Mouse (Mus musculus) adrenal gland (tissue): ENCODE measurements around the gene Gm43517.

Experiments used
- intact Hi-C: fragments of 180-260 bp; cut with DNase I; formaldehyde crosslinking; loops from one replicate; pipeline ENCODE4 v1.15.1; 2025

The Gm43517 gene

DNA sequence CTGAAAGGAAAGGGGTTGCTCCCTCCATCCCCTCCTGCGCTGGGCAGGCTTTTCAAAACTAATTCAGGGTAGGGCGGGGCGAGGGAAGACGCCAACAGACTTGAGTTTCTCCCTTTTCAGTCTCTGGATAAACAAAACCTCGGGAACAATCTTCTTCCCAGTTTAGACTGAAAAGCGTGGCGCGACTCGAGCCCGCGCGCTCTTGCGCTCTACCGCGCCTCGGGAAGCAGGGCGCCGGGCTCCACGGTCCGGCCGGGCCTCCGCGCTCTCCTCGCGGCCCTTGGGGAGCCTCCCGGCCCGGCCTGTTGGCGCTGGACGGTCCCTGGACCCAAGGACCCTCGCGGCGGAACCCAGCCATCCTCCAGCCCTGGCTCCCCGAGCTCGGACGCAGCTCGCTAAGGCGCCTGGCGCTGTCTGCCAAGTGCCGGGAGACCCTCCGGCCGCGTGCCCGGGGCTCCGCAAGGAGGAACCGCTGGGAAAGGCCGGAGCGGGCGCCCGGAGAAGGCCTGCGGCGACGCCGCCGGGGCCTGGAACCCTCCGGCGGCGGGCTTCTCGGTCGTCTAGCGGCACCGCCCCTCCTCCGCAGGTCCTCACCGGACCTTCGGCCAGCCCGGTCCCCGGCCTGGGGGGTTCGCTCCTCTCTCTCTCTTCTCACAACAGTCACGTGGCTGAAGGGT lies 16.3 kb downstream of the Gm43517 start:
- intact Hi-C loops = no loop called here

DNA sequence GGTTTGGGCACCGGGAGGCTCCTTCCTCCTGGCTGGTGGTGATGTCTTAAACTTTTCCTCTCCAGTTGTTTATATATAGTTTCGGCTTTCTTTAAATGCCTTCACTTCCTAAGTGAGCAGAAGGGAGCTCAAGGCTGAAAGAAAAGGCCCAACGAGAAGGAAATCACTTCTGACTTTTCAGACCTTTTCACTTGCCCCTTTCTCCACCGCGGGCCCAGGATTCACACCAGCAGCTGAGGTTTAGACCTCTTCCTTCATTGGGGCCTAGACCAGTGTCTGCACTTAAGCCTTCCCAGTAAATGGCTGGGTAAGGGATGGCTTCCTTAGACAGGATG lies 16.8 kb downstream of the Gm43517 start:
- intact Hi-C loops = no loop called here

DNA sequence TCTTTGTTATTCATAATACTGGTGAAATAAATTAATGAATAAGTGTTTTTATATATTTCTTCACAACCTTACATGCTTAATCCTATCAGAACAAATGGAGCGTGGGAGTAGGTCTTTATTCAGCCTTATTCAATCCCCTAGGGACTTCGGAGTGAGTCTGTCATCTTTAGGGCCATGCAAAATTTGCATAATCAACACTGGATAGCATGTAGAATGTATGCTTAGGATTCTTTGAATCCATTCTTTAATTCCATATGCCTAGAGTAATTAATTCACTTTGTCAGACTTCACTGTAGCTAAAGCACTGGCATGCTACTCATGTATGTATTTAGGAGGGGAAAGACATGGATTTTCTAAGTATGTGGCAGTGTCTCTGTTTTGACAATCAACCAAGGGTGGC lies 24.9 kb downstream of the Gm43517 start:
- intact Hi-C loops = no loop called here

DNA sequence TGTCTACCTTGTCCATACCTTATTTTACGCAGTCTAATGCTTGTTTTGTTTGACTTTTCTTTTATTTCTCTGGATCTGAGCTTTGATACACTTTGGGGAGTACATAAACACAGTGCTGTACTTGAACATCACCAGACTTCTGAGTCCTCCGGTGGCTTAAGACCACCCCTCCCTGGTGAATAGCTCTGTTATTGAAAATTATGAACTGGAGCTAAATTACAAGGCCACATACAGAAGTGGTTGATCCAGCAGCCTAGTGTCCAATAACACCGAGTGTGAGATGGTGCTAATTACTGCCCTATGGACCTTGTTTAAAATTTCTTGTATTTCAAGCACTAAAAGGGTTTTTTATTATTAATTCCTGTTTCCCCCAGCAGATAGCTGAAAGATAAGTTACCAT lies 33.0 kb downstream of the Gm43517 start:
- intact Hi-C loops = no loop called here
